Mouse (Mus musculus): ENCODE measurements at regions not wholly inside any gene's neighbourhood (a gene's known extent, or its start where the extent isn't known, plus 50 kb on each side); places are given as distances from the start of the nearest gene placed in this dataset.

DNA sequence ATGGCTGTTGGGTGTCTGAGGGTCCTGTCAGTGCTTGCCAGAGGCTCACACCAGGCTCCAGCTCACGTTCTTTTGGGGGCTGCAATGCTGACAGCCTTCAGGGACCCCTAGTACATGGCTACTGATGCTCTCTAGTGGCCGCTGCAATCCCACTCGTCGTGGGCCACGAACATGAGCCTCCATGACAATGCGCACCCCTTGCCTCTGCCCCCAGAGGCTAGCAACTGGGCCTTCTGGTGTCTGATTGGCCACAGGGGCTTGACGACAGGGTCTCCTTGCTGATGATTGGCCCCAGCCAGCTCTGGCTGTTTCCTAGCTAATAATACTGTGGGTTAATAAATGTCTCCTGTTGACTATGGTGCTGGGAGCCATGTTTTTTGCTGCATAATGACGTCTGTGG is 61.1 kb downstream of the Rtl1 start:
- intact Hi-C loops (cut with DNase I; ENCODE audit: low total_unique reads): no loop called here
- DNase-seq: no peak

GRCm38 (mm10) chr12:109538641-109539040 is 61.5 kb downstream of the Rtl1 start:
- DNase-seq: no peak
- intact Hi-C loops (cut with DNase I; ENCODE audit: low total_unique reads): no loop called here

- intact Hi-C loops (cut with DNase I; ENCODE audit: low total_unique reads): no loop called here
- DNase-seq: no peak
Measured at GRCm38 (mm10) chr12:109536536-109536935, 63.6 kb downstream of the Rtl1 start.

DNA sequence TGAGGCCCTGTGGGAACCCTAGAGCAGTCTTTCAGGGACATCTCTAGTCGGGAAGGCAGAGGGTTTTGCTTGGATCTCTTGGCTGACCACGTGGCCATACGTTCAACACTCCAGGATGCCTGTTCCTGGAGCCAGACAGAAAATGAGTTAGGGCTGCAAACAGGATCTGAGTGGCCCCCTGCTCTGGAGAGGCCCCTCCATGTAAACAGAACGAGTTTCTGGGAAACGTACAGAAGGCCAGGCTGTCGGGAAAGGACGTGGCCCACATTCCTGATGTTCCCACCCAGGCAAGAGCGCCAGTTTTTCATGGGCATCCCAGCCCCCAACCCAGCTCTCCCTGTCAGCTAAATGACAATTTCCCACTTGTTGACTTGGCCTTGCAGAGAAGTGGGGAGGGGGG is 67.7 kb downstream of the Rtl1 start:
- DNase-seq: no peak
- intact Hi-C loops (cut with DNase I; ENCODE audit: low total_unique reads): no loop called here

DNA sequence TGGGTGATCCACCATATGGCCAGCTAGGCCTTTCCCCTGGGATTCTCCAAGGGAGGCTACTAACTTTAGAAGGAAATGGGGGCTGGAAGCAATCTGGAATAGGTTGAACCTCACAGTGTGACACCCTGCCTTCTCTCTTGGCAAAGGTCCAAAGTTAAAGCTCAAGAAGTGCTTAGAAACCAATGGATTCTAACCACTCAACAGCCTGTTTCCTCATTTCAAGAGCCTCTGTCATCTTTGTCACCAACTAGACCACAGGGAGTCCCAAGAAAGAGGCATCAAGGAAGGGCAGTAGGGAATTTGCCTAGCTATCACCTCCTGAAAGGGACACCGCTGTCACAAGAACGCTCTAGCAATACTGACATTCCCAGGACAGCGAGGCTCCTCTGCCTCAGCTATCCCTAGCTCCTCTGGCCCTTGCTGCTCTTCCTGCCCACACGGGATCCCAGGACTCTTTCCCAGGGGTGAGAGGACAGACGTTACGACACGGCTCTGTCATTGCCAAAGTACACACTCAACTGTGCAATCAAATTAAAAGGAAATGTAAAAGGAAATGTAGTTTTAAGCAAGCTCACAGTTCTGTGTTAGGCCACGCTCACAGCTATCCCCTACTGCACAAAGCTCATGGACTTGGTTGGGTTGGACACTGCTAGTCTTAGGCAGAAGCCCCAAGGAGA is 68.6 kb downstream of the Rtl1 start:
- intact Hi-C loops (cut with DNase I; ENCODE audit: low total_unique reads): no loop called here
- no peak for DNase-seq

DNA sequence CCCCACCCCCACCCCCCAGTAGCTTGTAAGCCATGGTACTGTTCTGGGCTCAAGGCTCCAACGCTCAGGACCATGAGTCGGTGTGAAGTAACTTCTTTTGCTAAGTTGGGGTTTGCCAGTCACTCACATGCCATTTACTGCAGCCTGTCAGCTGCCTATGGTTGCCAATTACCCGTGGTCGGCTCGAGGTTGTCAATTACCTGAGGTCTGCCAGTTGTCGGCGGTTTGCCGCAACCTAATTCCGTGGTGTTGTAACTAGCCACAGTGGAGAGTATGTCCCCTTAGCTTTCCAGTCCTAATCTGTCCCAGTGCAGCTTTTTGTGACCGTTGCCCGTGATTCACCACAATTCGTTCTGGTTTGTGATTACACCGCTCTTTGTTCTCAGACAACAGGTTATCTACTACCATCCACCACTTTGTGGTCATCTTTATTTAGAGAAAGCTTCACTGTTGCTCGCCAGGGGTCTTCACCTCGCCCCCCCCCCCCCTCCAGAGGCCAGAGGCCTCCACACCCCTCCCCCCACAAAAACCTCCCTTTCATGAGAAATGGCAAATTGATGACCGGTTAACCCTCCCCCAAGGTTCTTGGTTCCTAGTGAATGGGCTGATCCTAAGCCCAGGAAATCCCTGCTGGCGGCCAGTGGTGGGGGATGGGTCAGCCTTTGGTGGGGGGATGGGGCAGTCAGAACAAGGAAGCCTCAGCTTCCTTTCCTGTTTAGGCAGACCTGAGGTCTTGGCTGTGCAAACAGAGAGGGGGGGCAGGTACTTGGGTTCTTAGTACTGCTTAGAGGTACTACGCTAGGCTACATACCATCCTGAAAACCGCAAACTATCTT is 69.7 kb downstream of the Rtl1 start:
- intact Hi-C loops (cut with DNase I; ENCODE audit: low total_unique reads): no loop called here
- no peak for DNase-seq

DNA sequence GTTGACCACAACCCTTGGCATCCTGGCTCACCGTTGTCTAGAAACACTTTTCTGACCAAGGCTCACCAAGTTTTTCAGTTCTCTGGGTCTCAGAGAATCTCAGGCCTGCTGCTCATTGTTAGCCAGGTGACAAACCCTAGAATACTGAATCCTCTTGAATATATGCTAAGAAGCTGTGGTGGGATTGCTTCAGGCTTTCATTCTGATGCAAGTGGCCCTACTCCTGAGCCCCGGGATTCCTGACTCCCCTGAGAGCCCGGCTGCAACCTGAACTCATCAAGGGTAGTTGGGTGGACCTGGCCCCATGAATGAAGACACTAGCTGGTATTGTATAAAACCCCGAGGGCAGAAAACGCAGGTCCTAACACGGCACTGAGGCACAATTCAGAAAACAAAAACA is 70.6 kb downstream of the Rtl1 start:
- DNase-seq: no peak
- intact Hi-C loops (cut with DNase I; ENCODE audit: low total_unique reads): no loop called here

- DNase-seq: no peak
- intact Hi-C loops (cut with DNase I; ENCODE audit: low total_unique reads): no loop called here
Measured at GRCm38 (mm10) chr12:109528966-109529365, 71.2 kb downstream of the Rtl1 start.

GRCm38 (mm10) chr12:109528263-109528545 is 71.9 kb downstream of the Rtl1 start:
- intact Hi-C loops (cut with DNase I; ENCODE audit: low total_unique reads): no loop called here
- peak; percentile 56 for DNase-seq

GRCm38 (mm10) chr12:109527414-109528262 is 72.5 kb downstream of the Rtl1 start:
- intact Hi-C loops (cut with DNase I; ENCODE audit: low total_unique reads): no loop called here
- DNase-seq: no peak

DNA sequence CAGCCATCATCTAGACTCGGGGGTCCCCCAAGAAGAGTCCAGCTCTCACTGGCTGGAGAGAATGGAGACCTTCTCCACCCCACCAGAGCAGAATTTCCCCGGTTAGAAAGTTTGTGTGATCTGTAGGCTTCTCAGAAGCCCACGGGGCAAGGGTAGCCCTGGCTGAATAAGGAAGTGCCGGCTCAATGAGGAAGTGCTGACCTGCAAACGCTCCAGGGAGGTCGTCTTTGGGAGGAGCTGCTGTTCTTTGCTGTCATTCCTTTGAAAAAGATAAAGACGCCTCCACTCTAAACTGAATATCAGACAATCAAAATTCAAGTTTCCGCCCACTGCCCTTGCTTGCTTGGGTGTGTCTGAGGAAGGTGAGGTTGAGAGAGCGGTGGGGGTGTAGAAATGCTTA is 73.0 kb downstream of the Dlk1 start:
- intact Hi-C loops (cut with DNase I; ENCODE audit: low total_unique reads): no loop called here
- DNase-seq: no peak

DNA sequence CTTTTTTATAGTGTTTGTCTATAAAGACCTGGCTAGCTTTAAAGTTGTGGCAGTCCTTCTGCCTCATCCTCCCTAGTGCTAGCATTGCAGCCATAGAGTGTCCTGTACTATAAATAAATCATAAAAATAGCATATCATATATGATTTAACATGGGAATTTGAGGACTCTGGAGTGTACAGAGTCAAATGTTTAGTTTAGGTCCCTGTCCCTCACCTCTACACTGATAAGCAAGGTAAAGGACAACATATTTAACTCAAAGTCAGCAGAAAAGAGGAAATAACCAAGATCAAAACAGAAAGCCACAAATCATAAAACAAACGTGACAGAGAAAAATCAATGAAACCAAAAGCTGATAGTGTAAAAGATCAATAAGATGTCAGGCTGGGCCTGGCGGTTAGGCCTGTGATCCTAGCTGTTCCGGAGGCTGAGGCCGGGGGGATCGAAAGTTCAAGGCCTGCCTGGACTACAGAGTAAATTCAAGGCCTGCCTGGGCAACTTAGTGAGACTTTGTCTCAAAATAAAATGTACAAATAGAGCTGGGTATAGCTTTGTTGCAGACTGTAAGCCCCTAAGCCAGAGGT is 68.7 kb downstream of the Dlk1 start:
- no peak for DNase-seq
- intact Hi-C loops (cut with DNase I; ENCODE audit: low total_unique reads): no loop called here

DNA sequence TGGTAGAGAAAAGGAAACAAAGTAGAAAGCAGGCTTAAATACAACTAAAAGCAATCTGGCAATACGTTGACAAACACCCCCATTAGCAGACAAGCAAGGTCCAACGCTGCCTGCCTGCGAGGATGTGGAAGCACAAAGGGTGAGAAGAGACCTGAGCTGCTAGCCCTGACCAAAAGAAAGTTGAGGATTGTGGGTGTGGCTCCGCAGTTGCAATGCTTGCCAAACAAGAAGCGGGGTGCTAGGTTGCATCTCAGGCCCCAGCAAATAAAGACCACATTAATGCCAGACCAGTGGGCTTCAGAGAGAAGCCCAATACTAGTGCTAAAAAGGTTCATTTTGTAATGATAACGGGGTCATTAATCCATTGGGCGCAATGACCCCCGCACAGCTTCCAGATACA is 67.8 kb downstream of the Dlk1 start:
- intact Hi-C loops (cut with DNase I; ENCODE audit: low total_unique reads): no loop called here
- no peak for DNase-seq

DNA sequence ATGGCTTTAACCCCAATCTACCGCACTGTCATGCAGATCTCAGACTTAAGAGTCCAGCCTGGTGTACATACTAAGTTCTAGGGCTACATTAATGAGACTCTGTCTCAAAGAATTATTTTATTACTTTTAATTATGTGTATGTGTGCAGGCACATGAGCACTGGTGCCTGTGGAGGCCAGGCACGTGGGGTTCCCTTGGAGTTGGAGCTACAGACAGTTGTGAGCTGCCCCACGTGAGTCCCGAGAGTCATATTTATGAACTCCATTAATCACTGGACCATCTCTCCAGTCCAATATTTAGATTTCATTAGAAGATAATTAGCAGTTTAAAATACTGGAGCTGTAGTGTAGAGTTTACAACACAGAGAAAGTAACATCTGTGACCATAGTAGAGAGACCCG is 67.2 kb downstream of the Dlk1 start:
- intact Hi-C loops (cut with DNase I; ENCODE audit: low total_unique reads): no loop called here

DNA sequence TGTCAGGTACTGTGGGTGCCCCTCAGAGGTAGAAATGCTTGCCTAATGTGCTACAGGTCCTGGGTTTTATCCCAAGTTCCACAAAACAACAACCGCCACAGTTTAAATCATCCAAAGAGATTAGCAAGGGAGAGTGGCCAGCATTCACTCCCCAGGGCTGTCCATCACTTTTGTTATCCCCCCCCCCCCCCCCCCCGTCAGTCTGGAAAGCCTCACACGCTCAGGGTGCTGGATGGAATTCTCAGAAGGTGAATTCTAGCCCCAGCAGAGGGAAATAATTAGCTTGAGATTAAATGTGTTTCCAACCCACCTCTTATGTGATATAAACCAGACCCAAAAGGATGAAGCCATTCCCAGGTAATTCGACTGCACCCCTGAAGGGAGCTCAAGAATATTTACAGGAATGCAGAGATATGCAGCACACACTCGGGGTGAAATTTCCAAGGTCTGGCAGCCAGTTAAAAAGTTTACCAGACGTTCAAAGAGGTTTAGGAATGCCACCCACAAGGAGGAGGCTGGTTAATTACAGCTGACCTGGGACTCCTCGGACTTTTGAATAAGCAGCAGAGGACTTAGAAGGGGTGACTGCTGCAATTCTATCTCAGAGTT is 65.9 kb downstream of the Dlk1 start:
- DNase-seq: no peak
- intact Hi-C loops (cut with DNase I; ENCODE audit: low total_unique reads): no loop called here

More for the DNA sequence above, 67.2 kb downstream of the Dlk1 start:
- no peak for DNase-seq

GRCm38 (mm10) chr12:109517764-109518163 is 65.1 kb downstream of the Dlk1 start:
- DNase-seq: peak; percentile 31
- intact Hi-C loops (cut with DNase I; ENCODE audit: low total_unique reads): no loop called here

DNA sequence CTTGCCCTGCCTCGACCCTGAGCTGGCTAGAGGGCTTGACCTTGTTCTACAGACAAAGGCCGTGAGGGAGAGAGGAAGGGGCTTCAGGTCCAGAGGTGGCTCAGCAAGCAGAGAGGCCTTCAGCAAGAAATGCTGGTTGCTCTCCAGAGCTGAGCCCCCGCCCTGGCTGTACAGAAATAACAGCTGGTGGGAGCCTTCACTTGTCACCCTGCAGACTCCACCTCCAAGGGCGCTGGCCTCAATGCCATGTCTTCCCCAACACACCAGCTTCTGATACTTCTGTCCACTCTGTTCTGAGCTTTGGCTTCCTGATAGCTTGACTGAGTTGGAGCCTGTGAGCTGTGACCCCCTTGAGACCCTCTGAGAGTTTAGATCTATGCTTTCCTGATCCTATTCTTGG is 64.3 kb downstream of the Dlk1 start:
- no peak for DNase-seq
- intact Hi-C loops (cut with DNase I; ENCODE audit: low total_unique reads): no loop called here

GRCm38 (mm10) chr12:109514292-109514818 is 61.7 kb downstream of the Dlk1 start:
- intact Hi-C loops (cut with DNase I; ENCODE audit: low total_unique reads): no loop called here
- no peak for DNase-seq
